In the genomic region with DNA sequence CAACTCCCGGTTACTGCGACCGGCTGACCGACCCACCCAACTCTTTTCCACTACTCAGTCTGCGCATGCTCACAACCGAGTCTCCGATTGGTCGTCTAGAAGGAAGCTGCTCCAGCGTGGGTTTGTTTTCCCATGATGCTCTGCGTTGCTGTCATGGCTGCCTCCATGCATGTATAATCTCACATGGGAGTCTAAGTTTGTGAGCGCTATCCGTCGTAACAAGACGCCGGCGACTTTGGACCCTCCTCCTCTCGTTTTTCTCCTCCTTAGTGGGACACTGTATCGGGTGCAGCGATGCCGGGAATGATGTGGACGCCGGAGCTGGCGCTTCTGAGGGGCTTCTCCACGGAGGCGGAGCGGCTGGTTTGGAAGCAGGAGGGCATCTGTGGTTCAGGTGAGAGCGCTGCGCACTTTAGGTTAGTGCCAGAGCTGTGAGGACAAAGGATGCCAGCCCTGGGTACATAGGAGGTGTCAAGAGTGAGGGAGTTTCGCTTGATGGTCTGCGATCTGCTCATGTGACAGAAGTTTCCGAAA, we compare ENCODE assay signal across 8 mouse cellular contexts. TPM values are rescaled to one million over a fixed set of nuclear protein-coding genes. Genes with fewer than 3 reads are reported as not detected.
A peak's percentile ranks its signal among the peaks of the same experiment; 100 is the strongest.
DNase-seq lines count a peak whose midpoint lies in the region; ATAC-seq and TF ChIP-seq lines count a peak whose summit lies in the region.

TSS of gene Ttc27 (plus strand) at position 115 of the 534 bp plus-strand sequence.

- peak within 1 kb of the TSS; percentile 41 for H3K9ac ChIP-seq in embryonic facial prominence, embryonic 15.5 days
- peak within 1 kb of the TSS; percentile 60 for H3K9ac ChIP-seq in limb, embryonic 14.5 days (ENCODE audit: low read depth, low read length, severe bottlenecking)
- H3K9ac ChIP-seq in midbrain, postnatal 0 days (replicated peaks; ENCODE audit: low read length, poor library complexity, severe bottlenecking): peak within 1 kb of the TSS; percentile 55

- WGBS in bone marrow, adult 2 months: under 1% methylated on average over 31 of the region's 31 CpGs
- WGBS in embryonic facial prominence, embryonic 15.5 days: under 1% methylated on average over 31 of the region's 31 CpGs
- WGBS in limb, embryonic 14.5 days: under 1% methylated on average over 31 of the region's 31 CpGs
- under 1% methylated on average over 31 of the region's 31 CpGs for WGBS in midbrain, postnatal 0 days

- peak within 1 kb of the TSS; percentile 77 for H3K4me3 ChIP-seq in bone marrow, adult 2 months (replicated peaks; ENCODE audit: control insufficient read depth, low read depth, low read length)
- peak within 1 kb of the TSS; percentile 69 for H3K4me3 ChIP-seq in embryonic facial prominence, embryonic 15.5 days (replicated peaks)
- peak within 1 kb of the TSS; percentile 63 for H3K4me3 ChIP-seq in limb, embryonic 14.5 days (replicated peaks; ENCODE audit: low read length)
- peak within 1 kb of the TSS; percentile 81 for H3K4me3 ChIP-seq in midbrain, postnatal 0 days (ENCODE audit: low read depth, low read length)

- no peaks in the 10 kb centered on the region for H3K27me3 ChIP-seq in embryonic facial prominence, embryonic 15.5 days
- H3K27me3 ChIP-seq in limb, embryonic 14.5 days (ENCODE audit: control insufficient read depth, insufficient read depth, low read length): no peaks in the 10 kb centered on the region
- H3K27me3 ChIP-seq in midbrain, postnatal 0 days (ENCODE audit: insufficient read depth, low read length): no peaks in the 10 kb centered on the region

- no peak for TF ChIP-seq CTCF in bone marrow, adult 2 months (IDR thresholded peaks at IDR 0.05; ENCODE audit: control insufficient read depth, insufficient read depth, low read length)
- no peak for TF ChIP-seq CTCF in midbrain, postnatal 0 days (IDR thresholded peaks at IDR 0.05)

- ATAC-seq in embryonic facial prominence, embryonic 15.5 days (ENCODE audit: insufficient number of reproducible peaks, low FRiP score, low TSS enrichment, low read depth): peak; percentile 88
- ATAC-seq in limb, embryonic 14.5 days (ENCODE audit: low FRiP score, low read depth): peak; percentile 94
- ATAC-seq in midbrain, postnatal 0 days (ENCODE audit: low FRiP score): peak; percentile 92

- peak; percentile 92 for DNase-seq in 416B (ENCODE audit: low read depth)
- DNase-seq in heart, adult 8-10 months (ENCODE audit: low spot score): peak; percentile 98
- DNase-seq in kidney, adult 9 months: peak; percentile 97
- peak; percentile 99 for DNase-seq in limb, embryonic 14.5 days (ENCODE audit: low spot score)
- peak; percentile 98 for DNase-seq in midbrain, postnatal 0 days (ENCODE audit: low spot score)
- peak; percentile 88 to 92 for DNase-seq in spleen, postnatal 14 days (ENCODE audit: low spot score in 2 of 2)

- no peak within 1 kb of the TSS for H3K27ac ChIP-seq in bone marrow, adult 2 months (ENCODE audit: control insufficient read depth, insufficient read depth, low read depth, low read length, poor library complexity)
- H3K27ac ChIP-seq in embryonic facial prominence, embryonic 15.5 days (replicated peaks): peak within 1 kb of the TSS; percentile 31
- H3K27ac ChIP-seq in limb, embryonic 14.5 days (replicated peaks; ENCODE audit: low read depth, low read length): peak within 1 kb of the TSS; percentile 49
- no peak within 1 kb of the TSS for H3K27ac ChIP-seq in midbrain, postnatal 0 days (ENCODE audit: low read depth, low read length)

- TF ChIP-seq POLR2A in bone marrow, adult 2 months (IDR thresholded peaks at IDR 0.05; ENCODE audit: borderline replicate concordance, control insufficient read depth, low read depth, low read length): no peak
- TF ChIP-seq POLR2A in limb, embryonic 14.5 days (IDR thresholded peaks at IDR 0.05; ENCODE audit: borderline replicate concordance, extremely low read depth, insufficient read depth, insufficient read length): no peak

- no peaks in the 10 kb centered on the region for H3K9me3 ChIP-seq in embryonic facial prominence, embryonic 15.5 days (replicated peaks)
- H3K9me3 ChIP-seq in limb, embryonic 14.5 days (ENCODE audit: control insufficient read depth, low read length): no peaks in the 10 kb centered on the region
- H3K9me3 ChIP-seq in midbrain, postnatal 0 days (ENCODE audit: low read length): no peaks in the 10 kb centered on the region

- H3K4me1 ChIP-seq in bone marrow, adult 2 months (ENCODE audit: control insufficient read depth, insufficient read depth, low read length): no peaks in the 10 kb centered on the region; the same call in 1 of the 2 replicates
- peaks cover 16% of the 10 kb centered on the region for H3K4me1 ChIP-seq in embryonic facial prominence, embryonic 15.5 days
- H3K4me1 ChIP-seq in limb, embryonic 14.5 days (ENCODE audit: control insufficient read depth, insufficient read depth, low read length): peaks cover 4% of the 10 kb centered on the region; the same call in 1 of the 2 replicates
- H3K4me1 ChIP-seq in midbrain, postnatal 0 days (ENCODE audit: insufficient read depth, low read length): no peaks in the 10 kb centered on the region

- H3K4me2 ChIP-seq in embryonic facial prominence, embryonic 15.5 days (replicated peaks): peak within 1 kb of the TSS; percentile 83
- peak within 1 kb of the TSS; percentile 69 for H3K4me2 ChIP-seq in limb, embryonic 14.5 days (replicated peaks; ENCODE audit: low read depth, low read length, severe bottlenecking)
- H3K4me2 ChIP-seq in midbrain, postnatal 0 days (ENCODE audit: low read depth, low read length, poor library complexity, severe bottlenecking): peak within 1 kb of the TSS; percentile 87

- peaks cover 15% of the 10 kb centered on the region for H3K36me3 ChIP-seq in embryonic facial prominence, embryonic 15.5 days
- peaks cover 20% of the 10 kb centered on the region for H3K36me3 ChIP-seq in limb, embryonic 14.5 days (ENCODE audit: control insufficient read depth, insufficient read depth, low read length)
- peaks cover 4% of the 10 kb centered on the region; the same call in 1 of the 2 replicates for H3K36me3 ChIP-seq in midbrain, postnatal 0 days (ENCODE audit: insufficient read depth, low read length)

RNA-seq across cellular contexts. Expression of gene Ttc27, which starts in this region (rescaled TPM):
- 5.5 and 23.0 TPM in 2 replicates for polyA plus RNA-seq in bone marrow, adult 2 months (2011; ENCODE audit: insufficient read depth, insufficient read length, low replicate concordance, missing spikeins)
- 18.2 and 21.6 TPM in 2 replicates for polyA plus RNA-seq in embryonic facial prominence, embryonic 15.5 days (2015; fragmentation: Nextera tagmentation; extraction: Ambion mirVana)
- 10 to 100 TPM; 10.4 to 16.7 (median 14.6) TPM for total RNA-seq in heart, adult 8-10 months (2022)
- 11.7 and 17.5 TPM in 2 replicates for polyA plus RNA-seq in limb, embryonic 14.5 days (2012; rRNA removed)
- polyA plus RNA-seq in limb, embryonic 14.5 days (2014; fragmentation: Nextera tagmentation; extraction: Ambion mirVana): 23.3 and 24.4 TPM in 2 replicates
- total RNA-seq in midbrain, postnatal 0 days (2014; rRNA removed): 12.6 and 17.6 TPM in 2 replicates
- polyA plus RNA-seq in midbrain, postnatal 0 days (2015; fragmentation: Nextera tagmentation; extraction: Ambion mirVana): 12.0 and 13.0 TPM in 2 replicates

Comparison
In these comparisons a context has a peak if more than half of its experiments do, and no peak if none do; other contexts are left out.
1. H3K27ac ChIP-seq: peak in embryonic facial prominence, embryonic 15.5 days (single experiment) and limb, embryonic 14.5 days (single experiment); none in bone marrow, adult 2 months (single experiment) and midbrain, postnatal 0 days (single experiment).
2. Peak in every context shown above with its lines, with median percentiles within 50 percentile points of each other: DNase-seq, H3K4me3 ChIP-seq, ATAC-seq, H3K4me2 ChIP-seq and H3K9ac ChIP-seq.